Mouse (Mus musculus) kidney, embryonic 15.5 days (tissue): Measurements from ENCODE around the gene 1700021F07Rik. TPM values are rescaled to one million over a fixed set of nuclear protein-coding genes. Genes with fewer than 3 reads are reported as not detected.

ENCODE experiments used
- ATAC-seq: fragments of 200-750 bp; cut with Nextera tagmentation; replicated peaks from 2 replicates; pipeline ENCODE4 v1.8.0; 2017; ENCODE audit warnings: moderate TSS enrichment; ENCODE audit not compliant: low FRiP score
- H3K27ac ChIP-seq: fragments of 300-500 bp; sonication (generic); 2 replicates; pipeline ENCODE4 v1.5.1; 2015; ENCODE audit warnings: mild to moderate bottlenecking, inconsistent platforms
- H3K27me3 ChIP-seq: fragments of 300-500 bp; sonication (generic); 2 replicates; pipeline ENCODE4 v1.6.1; 2015; ENCODE audit warnings: inconsistent platforms
- H3K36me3 ChIP-seq: fragments of 300-500 bp; sonication (generic); 2 replicates; pipeline ENCODE4 v1.6.1; 2015; ENCODE audit warnings: inconsistent platforms
- H3K4me1 ChIP-seq: fragments of 300-500 bp; sonication (generic); 2 replicates; pipeline ENCODE4 v1.6.1; 2015; ENCODE audit warnings: inconsistent platforms
- H3K4me2 ChIP-seq: fragments of 300-500 bp; sonication (generic); 2 replicates; pipeline ENCODE4 v1.6.1; 2015; ENCODE audit warnings: moderate library complexity, mild to moderate bottlenecking, inconsistent platforms
- H3K4me3 ChIP-seq: fragments of 300-500 bp; sonication (generic); replicated peaks from 2 replicates; pipeline ENCODE4 v1.5.1; 2015; ENCODE audit warnings: mild to moderate bottlenecking, inconsistent platforms
- H3K9ac ChIP-seq: fragments of 300-500 bp; sonication (generic); 2 replicates; pipeline ENCODE4 v1.6.1; 2015; ENCODE audit warnings: mild to moderate bottlenecking, inconsistent platforms
- H3K9me3 ChIP-seq: fragments of 300-500 bp; sonication (generic); replicated peaks from 2 replicates; pipeline ENCODE4 v1.6.1; 2016; ENCODE audit warnings: inconsistent platforms
- WGBS: fragments of 180-500 bp; shearing (Covaris S2); methylation state at CpG from one replicate; pipeline ENCODE4 v1.1.7; 2015; ENCODE audit warnings: mixed read lengths; 5-methylcytosine and 5-hydroxymethylcytosine counted together
- polyA plus RNA-seq: library from polyadenylated mRNA; unstranded; fragments of >200 nt; fragmentation: Nextera tagmentation; extraction: Ambion mirVana; gene quantifications from 2 replicates; pipeline ENCODE4 v1.2.1, GENCODE M21; 2015

Gene 1700021F07Rik
- polyA plus RNA-seq, 1 experiment from 2014 or later: not detected

GRCm38 (mm10) chr2:173535886-173536285, 13.5 kb downstream of the 1700021F07Rik start:
- peak; percentile 76 for ATAC-seq
- 62% methylated on average over 9 of the region's 9 CpGs for WGBS
- Histone ChIP-seq H3K27ac (no peak overlapping the region), H3K36me3 (no peaks in the 10 kb centered on the region), H3K9me3 (no peaks in the 10 kb centered on the region), H3K4me2 (peak overlapping the region; percentile 47), H3K27me3 (0 out of 2 replicates have a peak, but pooled peaks cover 10% of the 10 kb centered on the region), H3K9ac (no peak overlapping the region), H3K4me3 (no peak overlapping the region), H3K4me1 (peaks cover 19% of the 10 kb centered on the region)

DNA sequence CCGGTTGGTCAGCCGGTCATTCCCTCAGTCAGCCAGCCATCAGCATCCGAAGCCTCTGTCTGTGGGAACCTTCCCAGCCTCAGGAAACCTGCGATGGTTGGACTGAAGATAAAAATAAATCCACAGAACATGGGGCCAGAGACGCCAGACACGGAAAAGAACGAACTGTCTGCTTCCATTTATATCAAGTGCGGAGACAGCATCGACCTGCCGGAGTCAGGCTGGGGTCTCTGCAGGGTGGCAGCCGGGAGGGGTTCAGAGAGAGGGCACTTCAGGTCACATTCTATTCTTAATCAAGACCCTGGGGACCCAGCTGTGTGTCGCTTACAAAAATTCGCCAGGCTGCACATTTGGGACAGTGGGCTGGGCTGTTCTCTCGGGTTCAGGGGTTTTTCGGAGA, 17.4 kb downstream of the 1700021F07Rik start:
- Histone ChIP-seq H3K4me3 (no peak overlapping the region), H3K4me1 (peaks cover 9% of the 10 kb centered on the region), H3K9me3 (no peaks in the 10 kb centered on the region), H3K27ac (no peak overlapping the region), H3K4me2 (no peak overlapping the region), H3K9ac (no peak overlapping the region), H3K27me3 (peaks cover 17% of the 10 kb centered on the region; the same call in 1 of the 2 replicates), H3K36me3 (no peaks in the 10 kb centered on the region)
- no peak for ATAC-seq
- WGBS: 63% methylated on average over 15 of the region's 15 CpGs

DNA sequence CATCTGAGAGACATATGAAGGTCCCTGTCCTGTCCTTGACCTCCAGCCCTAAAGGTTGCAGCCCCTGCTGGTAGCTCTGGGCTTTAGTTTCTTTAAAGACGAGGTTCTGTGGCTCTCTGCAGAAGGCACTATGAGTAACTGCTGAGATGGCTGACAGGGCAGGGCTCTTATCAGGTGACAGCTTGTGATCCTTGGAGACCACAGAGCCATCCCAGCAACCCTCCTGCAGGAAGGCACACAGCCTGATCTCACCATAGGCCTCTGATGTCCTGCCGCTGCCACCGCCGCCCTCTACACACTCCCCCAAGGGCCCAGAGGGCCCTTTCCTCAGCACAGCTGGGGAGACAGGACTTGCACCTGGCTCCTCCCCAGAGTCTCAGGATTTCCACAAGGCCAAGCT, 19.4 kb downstream of the 1700021F07Rik start:
- no peak for ATAC-seq
- no peak overlapping the region for H3K27ac ChIP-seq
- WGBS: 70% methylated on average over 4 of the region's 4 CpGs
- no peaks in the 10 kb centered on the region for H3K9me3 ChIP-seq
- H3K9ac ChIP-seq: no peak overlapping the region
- peaks cover 29% of the 10 kb centered on the region for H3K27me3 ChIP-seq
- no peak overlapping the region for H3K4me2 ChIP-seq
- H3K4me1 ChIP-seq: 0 out of 2 replicates have a peak, but pooled peaks cover 6% of the 10 kb centered on the region
- no peaks in the 10 kb centered on the region for H3K36me3 ChIP-seq
- H3K4me3 ChIP-seq: no peak overlapping the region

DNA sequence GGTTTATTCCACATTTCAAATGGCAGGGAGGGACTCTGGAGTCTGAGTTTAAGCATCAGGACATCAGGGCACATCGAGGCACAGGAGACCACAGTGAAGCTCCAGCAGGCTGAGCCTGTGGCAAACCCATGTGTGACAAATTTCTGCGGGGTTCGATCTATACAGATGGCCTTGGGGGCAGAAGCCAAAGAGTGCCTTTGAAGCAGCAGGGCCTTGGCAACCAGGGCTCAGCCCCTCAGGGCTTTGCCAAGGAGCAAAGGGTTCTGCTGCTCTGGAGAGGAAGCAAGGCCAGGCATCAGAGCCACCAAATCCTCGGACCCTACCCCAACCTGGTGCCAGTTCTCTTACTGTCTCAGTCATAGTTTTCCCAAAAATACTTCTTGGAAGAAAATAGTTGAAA, 20.3 kb downstream of the 1700021F07Rik start:
- H3K4me1 ChIP-seq: 0 out of 2 replicates have a peak, but pooled peaks cover 6% of the 10 kb centered on the region
- H3K27me3 ChIP-seq: peaks cover 38% of the 10 kb centered on the region
- H3K4me2 ChIP-seq: no peak overlapping the region
- no peaks in the 10 kb centered on the region for H3K9me3 ChIP-seq
- H3K9ac ChIP-seq: no peak overlapping the region
- WGBS: 82% methylated on average over 4 of the region's 4 CpGs
- no peak overlapping the region for H3K27ac ChIP-seq
- ATAC-seq: no peak
- no peaks in the 10 kb centered on the region for H3K36me3 ChIP-seq
- no peak overlapping the region for H3K4me3 ChIP-seq

GRCm38 (mm10) chr2:173545992-173546703, 23.8 kb downstream of the 1700021F07Rik start:
- Histone ChIP-seq H3K4me1 (0 out of 2 replicates have a peak, but pooled peaks cover 10% of the 10 kb centered on the region), H3K9ac (no peak overlapping the region), H3K4me3 (no peak overlapping the region), H3K27me3 (peaks cover 33% of the 10 kb centered on the region), H3K9me3 (no peaks in the 10 kb centered on the region), H3K36me3 (no peaks in the 10 kb centered on the region), H3K4me2 (no peak overlapping the region), H3K27ac (no peak overlapping the region)
- peak; percentile 61 for ATAC-seq
- WGBS: 41% methylated on average over 15 of the region's 15 CpGs

DNA sequence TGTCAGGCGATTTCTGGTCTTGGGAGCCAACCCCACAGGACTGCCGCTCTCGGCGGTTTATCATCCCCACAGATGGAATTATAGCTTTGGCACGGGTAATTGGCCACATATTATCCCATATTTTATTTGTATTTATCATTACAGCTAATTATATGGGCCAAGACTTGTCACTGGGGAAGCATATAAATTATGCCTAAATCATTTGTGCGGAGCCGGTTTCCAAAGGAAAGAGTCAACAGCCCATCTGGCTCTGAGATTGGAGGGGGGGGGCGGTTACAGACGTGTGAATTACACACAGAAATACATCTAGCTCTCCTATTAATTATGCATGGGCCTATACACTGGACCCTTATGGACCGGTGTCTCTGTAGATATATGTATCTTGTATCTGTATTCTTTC, 26.9 kb downstream of the 1700021F07Rik start:
- ATAC-seq: no peak
- Histone ChIP-seq H3K9me3 (no peaks in the 10 kb centered on the region), H3K4me1 (0 out of 2 replicates have a peak, but pooled peaks cover 10% of the 10 kb centered on the region), H3K9ac (no peak overlapping the region), H3K27me3 (peaks cover 44% of the 10 kb centered on the region), H3K4me2 (no peak overlapping the region), H3K4me3 (no peak overlapping the region), H3K27ac (no peak overlapping the region), H3K36me3 (no peaks in the 10 kb centered on the region)
- 65% methylated on average over 10 of the region's 10 CpGs for WGBS

- no peak for ATAC-seq
- Histone ChIP-seq H3K4me3 (no peak overlapping the region), H3K36me3 (no peaks in the 10 kb centered on the region), H3K4me2 (no peak overlapping the region), H3K9ac (no peak overlapping the region), H3K27me3 (peaks cover 46% of the 10 kb centered on the region), H3K9me3 (no peaks in the 10 kb centered on the region), H3K27ac (no peak overlapping the region), H3K4me1 (0 out of 2 replicates have a peak, but pooled peaks cover 9% of the 10 kb centered on the region)
- 67% methylated on average over 6 of the region's 6 CpGs for WGBS
Observed at GRCm38 (mm10) chr2:173550681-173551080, 28.3 kb downstream of the 1700021F07Rik start.

GRCm38 (mm10) chr2:173553863-173554262, 31.5 kb downstream of the 1700021F07Rik start:
- no peak overlapping the region for H3K4me3 ChIP-seq
- ATAC-seq: no peak
- H3K9me3 ChIP-seq: no peaks in the 10 kb centered on the region
- H3K4me2 ChIP-seq: no peak overlapping the region
- H3K9ac ChIP-seq: no peak overlapping the region
- H3K4me1 ChIP-seq: 0 out of 2 replicates have a peak, but pooled peaks cover 7% of the 10 kb centered on the region
- WGBS: 43% methylated on average over 9 of the region's 9 CpGs
- H3K27me3 ChIP-seq: peaks cover 31% of the 10 kb centered on the region
- no peaks in the 10 kb centered on the region for H3K36me3 ChIP-seq
- no peak overlapping the region for H3K27ac ChIP-seq

DNA sequence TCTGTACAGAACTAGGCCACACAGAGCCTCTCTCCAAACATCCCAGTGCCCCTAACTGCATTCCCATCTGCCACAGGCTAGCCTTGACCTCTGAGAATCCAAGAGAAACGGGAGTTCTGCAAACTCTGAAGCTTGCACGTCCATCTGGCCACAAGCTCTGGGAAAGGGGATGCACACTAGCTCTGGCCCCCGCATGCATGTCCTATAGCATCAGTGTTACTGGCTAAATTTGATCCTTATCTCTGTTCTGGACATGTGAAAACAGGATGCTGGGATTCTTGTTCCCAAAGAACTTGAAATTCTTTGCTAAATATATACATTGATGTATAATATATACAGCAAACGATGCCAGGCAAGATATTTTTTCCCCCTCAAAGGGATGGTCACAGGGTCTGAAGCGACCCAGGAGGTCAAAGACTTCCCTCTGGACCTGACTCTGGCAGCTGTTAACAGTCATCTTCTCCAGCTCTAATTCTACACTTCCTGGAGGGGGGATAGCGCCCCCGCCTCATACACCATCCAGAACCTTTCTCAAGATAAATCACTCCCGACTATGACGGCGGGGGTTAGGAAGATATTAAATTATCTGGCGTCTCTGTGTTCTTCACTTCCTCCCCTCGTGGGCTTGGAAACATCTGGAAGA, 36.5 kb downstream of the 1700021F07Rik start:
- WGBS: 40% methylated on average over 12 of the region's 12 CpGs
- peaks cover 25% of the 10 kb centered on the region for H3K27me3 ChIP-seq
- H3K4me2 ChIP-seq: no peak overlapping the region
- no peak overlapping the region for H3K4me3 ChIP-seq
- H3K9ac ChIP-seq: no peak overlapping the region
- H3K4me1 ChIP-seq: peaks cover 5% of the 10 kb centered on the region; the same call in 1 of the 2 replicates
- H3K9me3 ChIP-seq: no peaks in the 10 kb centered on the region
- peak; percentile 71 for ATAC-seq
- peak overlapping the region; percentile 74 for H3K27ac ChIP-seq
- no peaks in the 10 kb centered on the region for H3K36me3 ChIP-seq

DNA sequence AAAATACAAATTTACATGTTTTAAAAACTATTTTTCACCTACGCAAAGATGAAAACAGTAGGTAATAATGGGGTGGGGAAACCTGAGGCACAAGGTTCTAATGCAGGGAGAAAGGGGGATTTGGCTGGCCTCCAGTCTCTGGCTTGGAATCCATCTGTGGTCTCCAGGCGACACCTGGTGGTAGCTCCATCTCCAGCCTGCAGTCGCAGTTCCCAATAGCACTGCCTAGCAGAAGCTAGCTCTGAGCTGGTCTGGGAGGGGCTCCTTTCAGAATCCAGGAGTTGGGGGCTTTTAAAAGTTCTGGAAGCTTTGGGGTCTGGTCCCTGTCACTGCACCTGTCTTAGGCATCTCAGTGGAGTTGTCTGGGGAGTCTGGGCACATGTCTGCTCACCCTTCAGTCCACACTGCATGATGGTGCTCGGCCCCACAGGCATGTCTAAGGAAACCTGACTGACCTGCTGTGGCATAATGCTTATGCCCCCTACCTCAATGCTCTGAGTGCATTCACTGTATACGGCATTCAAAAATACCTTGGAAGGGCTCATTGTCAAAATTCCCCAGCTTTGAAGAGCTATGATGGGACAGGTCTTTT, 39.6 kb downstream of the 1700021F07Rik start:
- Histone ChIP-seq H3K4me2 (no peak overlapping the region), H3K4me3 (no peak overlapping the region), H3K9me3 (no peaks in the 10 kb centered on the region), H3K4me1 (peaks cover 28% of the 10 kb centered on the region), H3K9ac (no peak overlapping the region), H3K36me3 (no peaks in the 10 kb centered on the region), H3K27me3 (peaks cover 9% of the 10 kb centered on the region; the same call in 1 of the 2 replicates), H3K27ac (no peak overlapping the region)
- no peak for ATAC-seq
- 42% methylated on average over 5 of the region's 5 CpGs for WGBS

DNA sequence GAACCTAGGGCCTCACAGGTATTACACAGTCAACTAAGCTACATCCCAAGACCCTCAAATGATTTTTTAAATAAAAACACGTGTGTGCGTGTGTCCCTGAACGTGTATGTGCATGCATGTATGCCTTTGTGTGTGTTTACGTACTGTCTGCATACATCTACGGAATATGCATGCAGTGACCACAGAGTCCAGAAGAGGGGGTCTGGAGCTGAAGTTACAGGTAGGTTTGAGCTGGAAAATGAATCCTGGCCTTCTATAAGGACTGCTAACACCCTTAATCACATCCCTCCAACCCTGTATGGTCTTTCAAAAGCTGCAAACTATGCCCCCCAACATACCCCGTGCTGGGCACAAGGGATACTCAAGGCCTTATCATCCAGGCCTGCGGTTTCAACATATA, 41.0 kb downstream of the 1700021F07Rik start:
- 78% methylated on average over 7 of the region's 7 CpGs for WGBS
- H3K4me1 ChIP-seq: peaks cover 28% of the 10 kb centered on the region

GRCm38 (mm10) chr2:173564179-173564578, 41.8 kb downstream of the 1700021F07Rik start:
- Histone ChIP-seq H3K4me3 (no peak overlapping the region), H3K36me3 (no peaks in the 10 kb centered on the region), H3K27ac (peak overlapping the region; percentile 56; the same call in 1 of the 2 replicates), H3K4me1 (peaks cover 24% of the 10 kb centered on the region), H3K9ac (no peak overlapping the region), H3K9me3 (no peaks in the 10 kb centered on the region), H3K4me2 (no peak overlapping the region), H3K27me3 (peaks cover 9% of the 10 kb centered on the region; the same call in 1 of the 2 replicates)
- 55% methylated on average over 9 of the region's 9 CpGs for WGBS
- no peak for ATAC-seq

More for the DNA sequence above, 41.0 kb downstream of the 1700021F07Rik start:
- Histone ChIP-seq H3K4me2 (no peak overlapping the region), H3K27me3 (peaks cover 9% of the 10 kb centered on the region; the same call in 1 of the 2 replicates), H3K36me3 (no peaks in the 10 kb centered on the region), H3K4me3 (no peak overlapping the region), H3K9me3 (no peaks in the 10 kb centered on the region), H3K9ac (no peak overlapping the region), H3K27ac (no peak overlapping the region)
- ATAC-seq: no peak
